Mouse (Mus musculus): ENCODE measurements around the gene As3mt. TPM values are rescaled to one million over a fixed set of nuclear protein-coding genes. Genes with fewer than 3 reads are reported as not detected.
A peak's percentile ranks its signal among the peaks of the same experiment; 100 is the strongest.

As3mt gene
- 10 to 100 TPM; 89.3 to 93.6 TPM for total RNA-seq (2021)
- long read RNA-seq, experiment 1, transcript As3mt-201 (11 exons, 1,736 nt), result major isoform, 71 of 126 reads
- long read RNA-seq, experiment 1, partial matches to known transcripts, result 30 of 126 reads
- long read RNA-seq, experiment 1, other reads (novel, unspliced or antisense), result 18 of 126 reads
- long read RNA-seq, experiment 2, transcript As3mt-207 (9 exons, 1,719 nt), result minor isoform, 6 of 109 reads
- long read RNA-seq, experiment 2, transcript As3mt-201 (11 exons, 1,736 nt), result major isoform, 72 of 109 reads
- long read RNA-seq, experiment 2, partial matches to known transcripts, result 20 of 109 reads
- long read RNA-seq, experiment 2, other reads (novel, unspliced or antisense), result 11 of 109 reads

DNA sequence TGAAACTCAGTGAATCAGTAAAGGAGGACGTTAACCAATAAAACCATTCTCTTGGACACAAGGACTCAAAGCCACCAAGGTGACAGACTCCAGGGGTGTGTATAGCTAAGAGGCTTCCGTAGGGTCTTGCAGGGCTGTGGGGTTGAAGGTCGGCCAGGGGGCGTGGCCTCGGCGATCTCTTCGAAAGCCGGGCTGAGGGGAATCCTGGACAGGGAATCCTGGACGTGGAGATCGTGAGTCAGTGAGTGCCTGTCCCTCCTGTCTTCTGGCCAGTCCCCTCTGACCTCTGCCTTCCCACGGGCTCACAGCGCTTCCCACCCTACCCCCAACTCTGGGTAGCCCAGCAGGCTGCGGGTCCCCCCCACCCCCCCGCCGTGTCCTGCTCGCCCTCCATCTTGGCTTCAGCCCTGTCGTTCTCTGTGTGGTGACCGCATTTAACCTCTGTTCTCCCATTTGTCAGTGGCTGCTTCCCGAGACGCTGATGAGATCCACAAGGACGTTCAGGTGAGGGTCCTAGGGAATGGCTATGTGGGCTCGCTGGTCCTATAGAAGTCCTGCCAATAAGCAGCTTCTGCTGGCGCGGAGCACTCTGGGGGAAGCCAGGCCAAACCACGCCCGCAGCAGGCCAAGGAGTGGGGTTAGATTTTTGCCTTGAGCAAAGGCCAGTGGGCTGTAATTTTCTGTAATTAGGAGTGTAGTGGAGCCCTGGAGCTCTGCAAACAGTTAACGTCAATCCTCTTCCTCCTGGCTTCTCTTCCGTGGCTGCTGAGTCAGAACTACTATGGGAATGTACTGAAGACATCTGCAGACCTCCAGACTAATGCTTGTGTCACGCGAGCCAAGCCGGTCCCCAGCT, at the start of gene As3mt:
Gene As3mt, plus strand, starts transcription at position 163 of the 856 bp plus-strand sequence.
- DNase-seq (ENCODE audit: low spot score), result peak; percentile 75

DNA sequence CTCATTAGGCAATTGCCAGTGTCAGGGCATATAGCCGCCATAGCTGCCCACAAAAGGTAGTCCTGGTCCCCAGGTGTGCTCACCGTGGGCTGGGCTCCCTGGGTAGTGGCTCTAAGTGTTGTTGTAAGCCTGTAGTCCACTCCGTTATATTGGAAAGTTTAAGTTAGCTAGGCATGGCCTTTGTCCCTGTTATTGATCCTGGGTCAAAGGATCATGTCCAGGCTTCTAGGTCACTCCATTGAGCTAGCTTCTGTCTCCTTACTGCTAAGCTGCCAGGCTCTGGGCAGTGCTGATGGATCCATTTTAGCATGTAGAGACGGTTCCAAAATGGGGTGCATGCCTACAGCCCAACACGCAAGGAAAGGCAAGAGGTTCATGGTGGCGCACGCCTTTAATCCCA, 48.9 kb upstream of the As3mt start:
- no peak for DNase-seq (ENCODE audit: low spot score)

DNA sequence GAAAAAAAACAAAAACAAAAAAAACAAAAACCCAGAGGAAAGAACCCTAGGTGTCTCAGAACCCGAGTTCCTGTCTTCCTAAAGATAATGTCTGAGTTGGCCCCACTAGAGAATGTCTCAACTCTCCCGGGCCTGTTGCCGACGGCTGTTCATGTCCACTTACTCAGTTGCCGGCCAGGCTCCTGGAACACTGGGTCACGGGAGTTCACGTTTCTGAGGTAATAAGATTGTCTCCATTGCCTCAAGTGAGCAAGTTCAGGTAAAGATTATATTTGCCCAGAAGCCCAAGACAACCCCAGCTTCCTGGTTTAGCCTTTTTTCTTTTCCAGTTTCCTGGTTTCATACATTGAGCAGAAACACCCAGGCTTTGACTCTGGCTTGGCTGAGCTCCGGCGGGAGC, 48.4 kb upstream of the As3mt start:
- DNase-seq (ENCODE audit: low spot score), result no peak

DNA sequence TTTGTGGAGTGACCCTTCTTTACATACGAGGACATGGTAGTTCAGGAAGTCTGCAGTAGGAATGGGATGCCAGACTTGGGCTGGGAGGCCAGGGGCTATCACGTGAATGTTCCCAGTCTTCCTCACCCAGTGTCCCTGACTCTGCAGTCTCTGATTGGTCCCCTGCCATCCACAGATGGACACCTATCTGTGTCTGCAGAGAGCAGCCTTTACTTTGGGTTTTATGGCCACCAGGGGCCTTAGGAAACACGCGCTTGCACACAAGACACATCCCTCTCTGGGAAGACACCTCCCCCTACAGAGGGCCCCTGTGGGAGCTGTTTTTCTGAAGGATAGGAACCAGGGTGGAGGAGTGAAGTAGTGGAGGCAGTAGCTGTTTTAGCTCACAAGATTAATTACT, 45.7 kb upstream of the As3mt start:
- DNase-seq (ENCODE audit: low spot score), result no peak

DNA sequence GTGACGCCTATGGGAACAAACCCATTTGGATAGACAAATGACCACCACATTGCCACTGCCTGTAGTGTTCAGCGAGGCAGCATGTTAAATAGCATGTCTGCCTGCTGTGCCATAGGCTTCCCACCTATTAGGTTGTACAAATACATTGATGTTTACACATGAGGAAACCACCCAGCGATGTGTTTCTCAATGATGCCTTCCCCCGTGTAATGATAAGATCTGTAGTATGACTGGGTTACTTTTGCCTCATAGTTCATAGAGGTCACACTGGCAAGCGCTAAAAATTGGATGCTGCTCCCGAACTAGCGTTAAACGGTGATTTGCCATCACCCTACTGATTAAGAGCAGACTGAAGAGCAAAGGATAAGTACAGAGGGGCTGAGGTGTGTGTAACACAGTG, 45.0 kb upstream of the As3mt start:
- DNase-seq (ENCODE audit: low spot score), result no peak

DNA sequence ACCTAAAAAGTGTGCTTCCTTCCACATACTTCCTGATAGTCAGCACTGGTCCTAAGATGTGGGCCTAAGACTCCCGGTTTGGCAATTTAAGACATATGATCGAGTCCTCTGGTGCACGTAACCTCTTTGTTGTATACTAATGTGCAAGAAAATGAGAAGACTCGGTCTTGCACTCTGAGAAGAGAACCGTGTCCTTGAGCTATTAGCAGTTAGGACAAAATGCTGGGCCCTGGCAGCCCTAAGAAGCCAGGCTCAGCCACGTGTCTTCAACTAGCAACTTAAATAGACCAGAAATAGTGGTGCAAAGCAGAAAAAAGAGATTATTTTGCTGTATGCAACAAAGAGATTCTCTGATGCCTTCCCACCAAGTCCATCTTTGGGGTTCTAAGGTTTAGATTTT, 44.5 kb upstream of the As3mt start:
- DNase-seq (ENCODE audit: low spot score), result no peak

DNA sequence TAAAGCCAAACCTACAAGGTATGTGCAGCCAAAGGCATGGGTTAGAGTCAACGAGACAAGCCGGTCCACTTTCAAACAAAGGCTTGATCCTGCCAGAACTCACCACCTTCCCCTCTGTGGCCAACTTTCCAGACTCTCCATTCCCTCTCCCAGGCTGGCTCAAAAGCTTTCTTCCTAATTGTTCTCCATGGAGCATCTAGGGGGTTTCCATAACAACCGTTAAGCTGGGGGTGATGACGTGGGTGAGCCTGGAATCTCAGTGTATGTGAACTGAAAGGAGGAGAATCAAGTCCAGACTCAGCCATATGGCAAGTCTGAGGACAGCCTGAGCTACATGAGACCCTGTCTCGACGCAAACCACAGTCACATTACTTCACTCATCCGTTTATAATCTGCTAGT, 41.8 kb upstream of the As3mt start:
- no peak for DNase-seq (ENCODE audit: low spot score)

DNA sequence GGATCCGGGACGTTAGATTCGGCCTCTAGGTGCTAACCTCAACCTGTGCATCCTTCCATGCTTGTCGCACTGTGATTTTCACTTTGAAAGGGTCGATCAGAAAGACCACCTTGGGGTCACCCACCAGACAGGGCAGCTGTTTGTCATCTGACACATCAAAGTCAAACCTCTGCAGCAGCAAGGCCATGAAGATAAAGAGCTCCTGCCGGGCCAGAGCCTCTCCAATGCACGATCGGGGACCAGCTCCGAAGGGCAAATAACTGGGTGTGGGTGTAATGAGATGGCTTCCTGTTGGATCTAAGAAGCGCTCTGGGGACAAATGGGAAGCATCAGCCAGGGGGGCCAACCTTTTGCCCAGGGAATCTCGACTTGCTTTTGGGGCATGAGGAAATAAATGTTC, 40.0 kb upstream of the As3mt start:
- DNase-seq (ENCODE audit: low spot score), result no peak

DNA sequence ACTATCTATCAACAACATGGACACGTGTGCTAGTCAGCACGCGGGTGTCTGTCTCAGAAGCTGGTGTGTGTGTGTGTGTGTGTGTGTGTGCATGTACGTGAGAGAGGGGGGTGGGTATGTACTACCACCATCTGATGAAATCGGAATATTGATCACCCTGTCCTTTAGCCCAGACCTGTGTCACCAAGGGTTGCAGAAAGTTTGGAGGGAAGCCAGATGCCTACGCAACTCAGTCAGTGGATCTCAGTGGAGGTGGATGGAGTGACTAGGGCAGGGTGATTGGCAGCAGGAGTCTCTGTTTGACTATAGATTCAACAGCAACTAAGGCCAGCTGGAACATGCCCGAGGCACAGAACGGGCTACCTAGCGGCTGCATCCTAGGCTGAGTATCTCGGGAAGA, 39.0 kb upstream of the As3mt start:
- DNase-seq (ENCODE audit: low spot score), result no peak

DNA sequence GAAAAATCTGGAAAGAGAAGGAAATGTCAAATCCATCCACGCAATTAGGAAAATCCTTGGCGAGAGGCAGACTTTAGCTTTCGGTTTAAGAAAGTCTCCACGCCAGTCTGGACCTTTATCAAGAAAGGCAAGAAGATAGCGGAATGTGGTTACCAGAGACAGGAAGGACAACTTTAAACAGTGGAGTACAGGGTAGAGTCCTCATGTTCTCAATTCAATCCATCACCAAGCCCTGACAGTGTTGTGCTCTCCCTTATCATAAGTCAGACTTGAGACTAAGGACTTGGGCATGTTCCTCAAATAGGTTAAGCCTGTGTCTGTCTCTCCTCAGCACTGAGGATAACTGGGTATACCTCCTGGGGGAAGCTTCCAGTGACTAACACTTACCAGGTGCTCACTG, 37.5 kb upstream of the As3mt start:
- no peak for DNase-seq (ENCODE audit: low spot score)

DNA sequence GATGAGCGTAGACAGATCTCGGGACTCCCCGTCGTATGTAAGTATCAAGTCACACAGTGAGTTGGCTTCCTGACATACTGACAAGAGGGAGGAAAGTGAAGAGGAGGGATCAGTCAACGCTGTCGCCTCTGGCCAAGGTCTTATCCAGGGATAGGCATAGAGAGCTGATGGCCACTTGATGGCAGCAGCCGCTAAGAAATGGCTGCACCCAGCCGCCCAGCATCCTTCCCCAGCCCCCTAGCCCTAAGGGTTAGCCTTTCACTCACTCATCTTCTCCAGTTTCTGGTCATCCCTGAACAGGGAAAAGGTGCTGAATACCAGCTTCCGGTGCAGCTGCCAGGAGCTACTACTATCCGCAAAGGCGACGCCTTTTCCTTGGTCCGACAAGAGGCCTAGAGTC, 36.6 kb upstream of the As3mt start:
- DNase-seq (ENCODE audit: low spot score), result peak; percentile 52

DNA sequence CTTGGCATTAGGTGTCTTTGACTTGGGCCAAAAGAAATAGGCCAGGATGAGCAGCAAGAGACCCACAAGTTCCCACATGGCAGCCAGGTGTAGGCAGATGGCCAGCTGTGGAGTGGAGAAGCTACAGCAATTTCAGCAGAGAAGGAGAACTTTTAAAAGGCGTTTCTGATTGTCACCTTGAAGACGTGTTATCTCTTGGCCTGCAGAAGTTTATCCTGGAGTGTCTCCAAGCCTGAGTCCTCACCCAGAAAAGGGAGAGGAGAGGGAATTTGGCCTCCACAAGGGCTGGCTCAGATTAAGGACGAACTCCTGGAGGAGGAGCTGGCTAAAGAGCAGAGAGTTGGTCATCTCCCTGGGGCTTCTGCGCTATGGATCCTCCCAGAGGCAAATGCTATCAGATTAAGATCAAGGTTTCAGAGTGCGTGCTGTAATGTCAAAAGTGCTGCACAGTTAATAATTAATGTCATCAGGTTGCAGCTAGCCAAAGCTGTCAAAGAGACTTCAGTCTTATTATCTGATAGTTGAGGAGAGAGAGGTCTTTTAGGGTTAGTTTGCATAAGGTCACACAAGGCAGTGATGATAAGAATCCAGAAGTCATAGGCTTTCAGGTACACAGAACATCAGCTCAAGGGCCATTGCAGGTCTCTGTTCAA, 34.4 kb upstream of the As3mt start, which contains the start of gene Cyp17a1:
Gene Cyp17a1, minus strand, starts transcription at position 407 of the 653 bp plus-strand sequence.
- DNase-seq (ENCODE audit: low spot score), result no peak

DNA sequence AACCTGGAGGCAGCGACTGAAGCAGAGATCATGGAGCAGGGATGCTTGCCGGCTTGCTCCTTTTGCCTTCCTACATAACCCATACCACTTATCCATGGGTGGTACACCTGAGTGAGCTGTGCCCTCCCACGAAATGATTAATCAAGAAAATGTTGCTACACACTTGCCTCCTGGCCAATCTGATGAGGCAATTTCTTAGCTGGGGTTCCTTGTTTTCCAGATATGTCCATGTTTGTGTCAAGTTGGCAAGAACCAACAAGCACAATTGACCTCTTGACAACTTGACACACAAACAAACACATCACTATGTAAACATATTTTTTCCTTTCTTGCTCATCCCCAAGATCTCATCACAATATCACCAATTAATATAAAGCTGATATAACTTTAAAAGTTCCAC, 31.6 kb upstream of the As3mt start:
- no peak for DNase-seq (ENCODE audit: low spot score)

DNA sequence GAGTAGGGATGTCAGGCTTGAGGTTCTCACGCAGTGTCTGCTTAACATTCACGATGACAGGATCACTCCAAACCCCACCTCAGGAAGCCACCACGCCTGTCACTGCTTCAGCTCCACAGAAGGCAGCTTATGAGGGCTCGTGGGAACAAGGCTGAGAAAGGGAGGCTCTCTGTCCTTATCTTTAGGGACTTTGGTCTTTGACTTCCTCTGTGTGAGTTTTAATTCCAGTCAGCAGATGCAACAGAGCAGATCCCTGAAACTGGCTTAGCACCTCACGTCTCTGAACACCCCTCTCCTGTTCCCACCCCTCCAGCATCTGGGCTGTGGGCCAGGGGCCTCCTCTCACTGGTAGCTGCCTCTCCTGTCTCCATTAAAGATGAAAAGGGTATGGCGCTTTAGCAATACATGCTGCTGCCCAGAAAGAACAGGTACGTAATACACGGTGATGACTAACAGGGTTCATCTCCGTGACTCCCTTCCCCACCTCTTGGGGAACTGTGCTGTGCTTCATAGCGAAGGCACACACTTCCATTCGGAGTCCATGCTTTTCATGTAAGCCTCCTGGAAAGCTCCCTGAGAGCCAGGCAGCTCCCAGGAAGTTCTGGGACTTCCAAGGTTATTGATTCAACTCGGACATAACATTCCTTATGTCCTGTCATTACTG, 27.4 kb upstream of the As3mt start:
- no peak for DNase-seq (ENCODE audit: low spot score)

DNA sequence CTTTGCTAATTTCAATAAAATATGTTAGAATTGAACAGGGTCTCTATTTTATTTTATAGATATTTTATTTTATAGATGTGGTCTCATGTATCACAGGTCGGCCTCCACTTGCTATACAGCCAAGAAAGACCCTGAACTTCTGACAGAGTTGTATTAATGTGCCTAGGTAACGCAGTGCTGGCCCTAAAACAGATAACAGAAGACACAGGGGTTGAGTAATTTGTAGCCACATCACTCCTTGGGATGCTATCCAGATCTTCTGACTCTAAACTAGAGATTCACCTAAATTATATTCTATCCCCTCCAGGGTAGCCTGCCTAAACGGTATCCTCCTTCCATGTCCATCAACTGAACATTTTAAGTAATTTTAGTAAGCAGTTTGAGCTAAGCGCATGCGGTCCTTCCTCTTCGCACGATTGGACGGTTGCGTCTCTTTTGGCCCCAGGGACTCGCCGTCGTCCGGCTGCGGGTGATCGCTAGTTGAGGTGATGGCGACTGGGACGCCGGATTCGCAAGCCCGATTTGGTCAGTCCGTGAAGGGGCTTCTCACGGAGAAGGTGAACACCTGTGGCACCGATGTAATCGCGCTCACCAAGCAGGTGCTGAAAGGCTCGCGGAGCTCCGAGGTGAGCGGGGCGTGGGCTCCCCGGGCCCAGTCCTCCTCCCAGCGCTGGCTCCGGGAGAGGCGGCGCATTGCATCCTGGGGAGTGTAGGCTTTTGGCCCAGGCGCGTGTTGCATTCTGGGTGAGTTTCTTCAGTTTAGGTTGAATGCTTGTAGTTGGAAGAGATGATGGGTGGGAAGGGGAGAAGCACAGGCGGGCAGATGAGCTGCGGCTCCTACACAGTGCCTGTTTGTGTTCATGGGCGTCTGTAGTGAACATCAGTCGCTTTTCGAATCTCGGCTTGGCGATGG, 17.5 kb upstream of the As3mt start, which contains the start of gene Borcs7:
Gene Borcs7, plus strand, starts transcription at position 447 of the 913 bp plus-strand sequence.
- DNase-seq (ENCODE audit: low spot score), result peak; percentile 88

DNA sequence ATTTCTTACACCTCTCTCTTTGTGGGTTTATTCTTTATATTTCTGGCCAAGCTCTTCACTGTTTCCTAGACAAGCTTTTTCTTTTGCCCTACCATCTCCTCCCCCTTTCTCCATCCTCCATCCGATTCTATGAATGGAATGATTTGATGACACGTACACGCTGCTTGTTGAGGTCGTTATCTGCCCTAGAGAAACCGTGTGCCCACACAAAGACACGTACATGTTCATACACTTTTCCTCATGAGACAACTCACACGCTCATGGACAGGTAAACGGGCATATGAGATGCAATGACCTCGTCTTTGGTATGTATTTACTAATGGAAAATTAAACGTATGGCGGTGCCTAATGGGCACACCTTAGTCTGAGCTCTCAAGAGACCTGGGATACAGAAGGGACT, 16.9 kb upstream of the As3mt start:
- DNase-seq (ENCODE audit: low spot score), result no peak

DNA sequence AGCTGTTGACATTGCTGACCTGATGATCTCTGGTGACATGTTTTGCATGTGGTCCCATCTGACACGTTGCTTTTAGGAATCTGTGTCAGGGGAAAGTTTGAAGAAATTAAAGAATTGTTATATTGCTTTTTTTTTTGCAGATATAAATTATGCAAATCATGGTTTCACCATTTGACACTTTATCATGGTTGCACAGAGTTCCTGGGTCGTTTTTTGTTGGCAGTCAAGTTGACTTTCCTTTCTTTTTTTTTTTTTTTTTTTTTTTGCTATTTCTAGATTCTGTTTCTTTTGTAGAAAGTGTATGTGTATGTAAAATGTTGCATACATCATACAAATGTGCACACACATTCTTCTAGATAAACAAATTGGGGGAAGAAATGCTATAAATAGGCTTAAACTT, 16.2 kb upstream of the As3mt start:
- DNase-seq (ENCODE audit: low spot score), result no peak

DNA sequence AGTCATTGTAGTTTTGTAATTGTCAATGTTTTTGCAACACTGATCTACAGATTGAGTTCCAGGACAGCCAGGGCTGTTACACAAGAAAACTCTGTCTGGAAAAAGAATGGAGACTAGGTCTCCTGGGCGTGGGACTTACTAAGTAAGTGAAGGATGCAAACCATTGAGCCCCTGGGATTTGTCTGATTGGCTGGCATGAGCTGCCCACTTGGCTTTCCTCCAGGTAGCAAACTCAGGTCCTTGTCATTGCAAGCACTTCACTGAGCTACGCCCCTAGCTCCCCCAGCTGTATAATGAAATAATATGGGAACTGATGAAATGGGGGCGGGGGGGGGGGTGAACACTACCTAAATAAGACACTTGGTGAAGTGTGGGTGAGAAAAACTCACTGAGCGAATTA, 14.1 kb upstream of the As3mt start:
- DNase-seq (ENCODE audit: low spot score), result no peak

DNA sequence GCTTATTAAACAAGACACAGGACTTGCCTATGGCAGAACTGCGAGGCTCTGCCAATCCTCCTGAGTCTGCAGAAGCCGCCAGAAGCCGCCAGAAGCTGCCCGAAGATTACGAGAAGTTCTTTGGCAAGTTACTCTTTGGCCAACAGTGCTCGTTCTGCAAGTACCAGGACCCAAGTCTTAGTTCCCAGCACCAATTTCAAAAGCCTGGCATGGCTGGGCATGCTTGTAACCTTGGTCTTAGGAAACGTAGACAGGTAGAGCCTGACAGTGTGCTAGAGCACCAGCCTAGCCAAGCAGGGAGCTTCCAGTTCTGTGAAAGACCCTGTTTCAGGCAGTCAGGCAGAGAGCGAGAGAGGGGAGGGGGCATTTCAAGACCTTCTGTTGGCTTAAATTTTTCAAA, 10.8 kb upstream of the As3mt start:
- DNase-seq (ENCODE audit: low spot score), result no peak

DNA sequence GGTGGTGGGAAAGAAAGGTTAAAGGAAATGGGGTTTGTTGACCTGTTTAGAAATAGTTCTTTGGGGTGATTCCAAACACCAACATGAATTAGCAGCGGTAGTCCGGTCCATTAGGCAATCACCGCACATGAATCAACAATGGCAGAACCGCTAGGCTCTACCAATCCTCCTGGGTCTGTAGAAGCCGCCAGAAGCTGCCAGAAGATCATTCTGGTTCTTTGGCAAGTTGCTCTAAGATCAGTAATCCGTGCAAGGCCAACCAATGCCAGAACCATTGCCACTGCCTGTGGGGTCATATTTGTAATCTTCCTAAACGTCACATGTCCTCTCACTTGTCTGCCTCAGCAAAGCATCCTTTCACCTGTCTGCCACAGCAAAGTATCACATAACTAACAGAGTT, 10.3 kb upstream of the As3mt start:
- DNase-seq (ENCODE audit: low spot score), result no peak
